Mouse (Mus musculus): Measurements from ENCODE around the gene Ppp1r36. TPM values are rescaled to one million over a fixed set of nuclear protein-coding genes. Genes with fewer than 3 reads are reported as not detected.
"Not testable (repeated sequence)": the region's sequence is repeated elsewhere in the genome, so short reads cannot be mapped to it uniquely, and the experiment has no call there.

The Ppp1r36 gene
- polyA plus RNA-seq, 1 experiment from 2014 or later = 0.15 TPM

DNA sequence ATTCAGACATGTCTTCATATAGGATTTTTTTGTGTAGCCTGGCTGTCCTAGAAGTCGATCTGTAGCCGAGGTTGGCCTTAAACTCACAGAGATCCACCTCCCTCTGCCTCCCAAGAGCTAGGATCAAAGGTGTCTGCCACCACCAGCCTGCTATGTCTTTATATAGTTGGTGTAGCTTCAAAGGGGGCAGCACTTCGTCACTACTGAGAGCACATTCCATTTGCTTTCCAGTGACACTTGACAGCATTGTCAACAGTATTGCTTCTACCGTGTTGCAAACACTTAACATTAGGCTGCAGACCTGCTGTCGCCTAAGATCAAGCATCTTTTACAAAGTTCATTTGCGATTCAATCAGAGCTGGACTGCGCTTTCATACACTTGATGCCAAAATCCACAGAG is 16.8 kb downstream of the Ppp1r36 start:
- H3K4me3 ChIP-seq (ENCODE audit: low read depth, low read length) = no peak overlapping the region
- no peak overlapping the region for H3K27ac ChIP-seq (ENCODE audit: low read depth)
- peaks cover 5% of the 10 kb centered on the region for H3K4me1 ChIP-seq (ENCODE audit: insufficient read depth)
- DNase-seq (no peak), ATAC-seq (no peak)
- peaks cover 4% of the 10 kb centered on the region; the same call in 1 of the 2 replicates for H3K27me3 ChIP-seq (ENCODE audit: insufficient read depth, low read length)
- no peaks in the 10 kb centered on the region for H3K36me3 ChIP-seq (replicated peaks; ENCODE audit: insufficient read depth, low read length)
- H3K4me2 ChIP-seq (ENCODE audit: low read depth, low read length) = no peak overlapping the region
- 35% methylated on average over 7 of the region's 7 CpGs for WGBS (ENCODE audit: insufficient replicate concordance)
- H3K9me3 ChIP-seq (ENCODE audit: low read length) = no peaks in the 10 kb centered on the region
- H3K9ac ChIP-seq (replicated peaks) = no peak overlapping the region
- TF ChIP-seq CTCF (IDR thresholded peaks at IDR 0.05; ENCODE audit: low read depth) (no peak), EP300 (IDR thresholded peaks at IDR 0.05; ENCODE audit: low read depth) (no peak)

DNA sequence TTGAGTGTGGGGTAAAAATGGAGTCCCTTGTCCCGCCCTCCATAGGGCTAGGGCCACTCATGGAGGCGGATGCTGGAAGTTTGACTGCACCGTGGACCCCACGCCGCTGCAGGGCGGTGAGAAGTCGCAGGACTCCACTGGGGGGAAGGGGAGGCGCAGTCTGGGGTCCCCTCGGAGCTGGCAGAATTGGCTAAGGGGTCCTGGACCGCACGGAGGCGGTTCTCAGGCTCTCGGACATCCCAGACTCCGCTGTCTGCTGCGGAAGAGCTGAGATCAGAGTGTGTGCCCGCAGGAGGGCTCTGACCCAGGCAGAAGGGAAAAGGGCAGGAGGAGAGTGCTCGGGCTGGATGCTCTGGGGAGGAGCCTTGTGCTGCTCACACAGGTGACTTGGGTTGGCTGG is 17.7 kb downstream of the Ppp1r36 start:
- H3K9ac ChIP-seq (replicated peaks) = 0 out of 2 replicates have a peak overlapping the region, but pooled peaks have one; percentile 21
- H3K4me3 ChIP-seq (ENCODE audit: low read depth, low read length) = peak overlapping the region; percentile 30

GRCm38 (mm10) chr12:76435549-76435948 is 18.2 kb downstream of the Ppp1r36 start:
- H3K4me3 ChIP-seq (ENCODE audit: low read depth, low read length) = no peak overlapping the region; the same call in 1 of the 2 replicates
- WGBS (ENCODE audit: insufficient replicate concordance) = 41% methylated on average over 8 of the region's 8 CpGs
- no peak overlapping the region for H3K4me2 ChIP-seq (ENCODE audit: low read depth, low read length)
- no peak overlapping the region for H3K27ac ChIP-seq (ENCODE audit: low read depth)
- TF ChIP-seq CTCF (IDR thresholded peaks at IDR 0.05; ENCODE audit: low read depth) = no peak
- DNase-seq = no peak
- peaks cover 5% of the 10 kb centered on the region for H3K4me1 ChIP-seq (ENCODE audit: insufficient read depth)
- ATAC-seq = no peak
- H3K27me3 ChIP-seq (ENCODE audit: insufficient read depth, low read length) = peaks cover 4% of the 10 kb centered on the region; the same call in 1 of the 2 replicates
- H3K36me3 ChIP-seq (replicated peaks; ENCODE audit: insufficient read depth, low read length) = no peaks in the 10 kb centered on the region
- H3K9ac ChIP-seq (replicated peaks) = no peak overlapping the region
- no peaks in the 10 kb centered on the region for H3K9me3 ChIP-seq (ENCODE audit: low read length)

More for the DNA sequence above, 17.7 kb downstream of the Ppp1r36 start:
- peaks cover 5% of the 10 kb centered on the region for H3K4me1 ChIP-seq (ENCODE audit: insufficient read depth)
- H3K9me3 ChIP-seq (ENCODE audit: low read length) = no peaks in the 10 kb centered on the region
- DNase-seq (no peak), ATAC-seq (no peak)
- H3K27ac ChIP-seq (ENCODE audit: low read depth) = no peak overlapping the region
- H3K4me2 ChIP-seq (ENCODE audit: low read depth, low read length) = peak overlapping the region; percentile 54
- H3K27me3 ChIP-seq (ENCODE audit: insufficient read depth, low read length) = peaks cover 4% of the 10 kb centered on the region; the same call in 1 of the 2 replicates
- no peaks in the 10 kb centered on the region for H3K36me3 ChIP-seq (replicated peaks; ENCODE audit: insufficient read depth, low read length)
- no peak for TF ChIP-seq CTCF (IDR thresholded peaks at IDR 0.05; ENCODE audit: low read depth)
- no peak for TF ChIP-seq EP300 (IDR thresholded peaks at IDR 0.05; ENCODE audit: low read depth)
- 7% methylated on average over 17 of the region's 17 CpGs for WGBS (ENCODE audit: insufficient replicate concordance)

GRCm38 (mm10) chr12:76443488-76443887 is 26.1 kb downstream of the Ppp1r36 start:
- DNase-seq; H3K27ac ChIP-seq (ENCODE audit: low read depth); H3K4me2 ChIP-seq (ENCODE audit: low read depth, low read length); H3K9ac ChIP-seq (replicated peaks); H3K9me3 ChIP-seq (ENCODE audit: low read length); H3K4me3 ChIP-seq (ENCODE audit: low read depth, low read length); ATAC-seq; H3K4me1 ChIP-seq (ENCODE audit: insufficient read depth); H3K27me3 ChIP-seq (ENCODE audit: insufficient read depth, low read length); H3K36me3 ChIP-seq (replicated peaks; ENCODE audit: insufficient read depth, low read length): not testable (repeated sequence)
- WGBS (ENCODE audit: insufficient replicate concordance) = 64% methylated on average over 6 of the region's 6 CpGs

- no peaks in the 10 kb centered on the region for H3K4me1 ChIP-seq (ENCODE audit: insufficient read depth)
- TF ChIP-seq EP300 (IDR thresholded peaks at IDR 0.05; ENCODE audit: low read depth) (no peak), CTCF (IDR thresholded peaks at IDR 0.05; ENCODE audit: low read depth) (no peak)
- 0 out of 2 replicates have a peak overlapping the region, but pooled peaks have one; percentile 11 for H3K4me3 ChIP-seq (ENCODE audit: low read depth, low read length)
- no peak overlapping the region for H3K9ac ChIP-seq (replicated peaks)
- H3K36me3 ChIP-seq (replicated peaks; ENCODE audit: insufficient read depth, low read length) = no peaks in the 10 kb centered on the region
- H3K9me3 ChIP-seq (ENCODE audit: low read length) = no peaks in the 10 kb centered on the region
- 50% methylated on average over 10 of the region's 10 CpGs for WGBS (ENCODE audit: insufficient replicate concordance)
- no peak overlapping the region for H3K27ac ChIP-seq (ENCODE audit: low read depth)
- H3K27me3 ChIP-seq (ENCODE audit: insufficient read depth, low read length) = no peaks in the 10 kb centered on the region
- no peak for ATAC-seq
- no peak for DNase-seq
- no peak overlapping the region for H3K4me2 ChIP-seq (ENCODE audit: low read depth, low read length)
These were observed 27.0 kb downstream of the Ppp1r36 start for GRCm38 (mm10) chr12:76444359-76444772.

DNA sequence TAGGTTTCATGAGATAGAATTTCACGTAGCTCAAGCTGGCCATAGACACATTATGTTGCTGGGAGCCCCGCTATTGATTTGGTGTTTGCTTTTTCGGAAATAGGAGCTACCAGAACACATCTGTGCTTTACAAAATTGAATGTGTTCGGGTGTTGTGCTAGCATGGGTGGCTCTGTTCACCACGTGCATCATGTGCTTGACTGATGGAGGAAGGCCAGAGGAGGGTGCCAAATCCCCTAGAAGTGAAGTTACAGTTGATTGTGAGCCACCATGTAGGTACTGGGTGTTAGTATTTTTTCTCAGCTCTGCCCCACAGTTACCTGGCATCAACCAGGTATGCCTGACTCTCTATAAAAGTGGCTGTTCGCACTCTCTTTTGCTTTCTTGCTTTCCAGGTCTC is 27.5 kb downstream of the Ppp1r36 start:
- no peak overlapping the region for H3K4me2 ChIP-seq (ENCODE audit: low read depth, low read length)
- 0 out of 2 replicates have a peak overlapping the region, but pooled peaks have one; percentile 11 for H3K4me3 ChIP-seq (ENCODE audit: low read depth, low read length)
- 64% methylated on average over 6 of the region's 6 CpGs for WGBS (ENCODE audit: insufficient replicate concordance)

GRCm38 (mm10) chr12:76446201-76446600 is 28.9 kb downstream of the Ppp1r36 start:
- H3K27ac ChIP-seq (ENCODE audit: low read depth) = no peak overlapping the region
- DNase-seq (no peak), ATAC-seq (no peak)
- WGBS (ENCODE audit: insufficient replicate concordance) = 73% methylated on average over 11 of the region's 11 CpGs
- no peak overlapping the region for H3K4me2 ChIP-seq (ENCODE audit: low read depth, low read length)
- no peak overlapping the region for H3K9ac ChIP-seq (replicated peaks)
- H3K4me1 ChIP-seq (ENCODE audit: insufficient read depth) = no peaks in the 10 kb centered on the region
- H3K9me3 ChIP-seq (ENCODE audit: low read length) = no peaks in the 10 kb centered on the region
- H3K27me3 ChIP-seq (ENCODE audit: insufficient read depth, low read length) = no peaks in the 10 kb centered on the region
- no peak overlapping the region for H3K4me3 ChIP-seq (ENCODE audit: low read depth, low read length)
- no peaks in the 10 kb centered on the region for H3K36me3 ChIP-seq (replicated peaks; ENCODE audit: insufficient read depth, low read length)
- no peak for TF ChIP-seq EP300 (IDR thresholded peaks at IDR 0.05; ENCODE audit: low read depth)
- TF ChIP-seq CTCF (IDR thresholded peaks at IDR 0.05; ENCODE audit: low read depth) = no peak

More for the DNA sequence above, 27.5 kb downstream of the Ppp1r36 start:
- DNase-seq (no peak), ATAC-seq (no peak)
- H3K27ac ChIP-seq (ENCODE audit: low read depth) = no peak overlapping the region
- H3K36me3 ChIP-seq (replicated peaks; ENCODE audit: insufficient read depth, low read length) = no peaks in the 10 kb centered on the region
- no peaks in the 10 kb centered on the region for H3K27me3 ChIP-seq (ENCODE audit: insufficient read depth, low read length)
- TF ChIP-seq EP300 (IDR thresholded peaks at IDR 0.05; ENCODE audit: low read depth) (no peak), CTCF (IDR thresholded peaks at IDR 0.05; ENCODE audit: low read depth) (no peak)
- no peaks in the 10 kb centered on the region for H3K4me1 ChIP-seq (ENCODE audit: insufficient read depth)
- no peaks in the 10 kb centered on the region for H3K9me3 ChIP-seq (ENCODE audit: low read length)
- H3K9ac ChIP-seq (replicated peaks) = no peak overlapping the region
